18 mouse cellular contexts compared by ENCODE assay signal in the genomic region with DNA sequence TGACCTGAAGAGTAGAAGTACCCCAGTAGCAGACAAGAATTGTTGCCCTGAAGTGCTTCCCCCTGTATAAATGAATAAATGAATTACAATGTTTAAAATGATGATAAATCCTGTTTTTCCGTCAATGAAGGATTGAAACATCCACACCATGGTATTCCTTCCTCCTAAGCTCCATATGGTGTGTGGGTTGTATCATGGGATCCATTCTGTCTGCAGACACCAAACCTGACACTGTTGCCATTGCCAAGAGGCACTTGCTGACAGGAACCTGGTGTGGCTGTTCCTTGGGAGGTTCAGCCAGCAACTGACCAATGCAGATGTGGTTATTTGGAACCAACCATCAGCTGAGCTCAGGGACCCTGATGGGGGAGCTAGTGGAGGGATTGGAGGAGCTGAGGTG.
"Had no signal": no experiment of that assay in that cellular context is flagged by ENCODE, and none has a peak within 500 bp of the region (broad histone marks: within the 10 kb centered on the region; RNA-seq: fewer than 3 reads in every experiment).

No protein-coding gene starts in this region.

- H3K27ac ChIP-seq: lung, embryonic 15.5 days; midbrain, embryonic 10.5 days; midbrain, embryonic 12.5 days; neural tube, embryonic 13.5 days; neural tube, embryonic 15.5 days had no signal

- H3K27me3 ChIP-seq: lung, embryonic 15.5 days; midbrain, embryonic 12.5 days; neural tube, embryonic 13.5 days; neural tube, embryonic 15.5 days had no signal

- H3K4me3 ChIP-seq: lung, embryonic 15.5 days; midbrain, embryonic 10.5 days; midbrain, embryonic 12.5 days; myocyte; neural tube, embryonic 13.5 days; neural tube, embryonic 15.5 days had no signal

- H3K4me1 ChIP-seq: lung, embryonic 15.5 days; midbrain, embryonic 10.5 days; midbrain, embryonic 12.5 days; neural tube, embryonic 13.5 days; neural tube, embryonic 15.5 days had no signal

- DNase-seq: liver, postnatal 0 days; lung, adult 2 months; lung, postnatal 14 days; lung, postnatal 4 days; midbrain, embryonic 14.5 days; retina, postnatal 1 day; right cerebral cortex, postnatal 25 days; right cerebral cortex, postnatal 4 days; spleen, adult 18-20 months; thymus, adult 18-20 months; thymus, postnatal 14 days; thymus, postnatal 36 days had no signal
